Mouse (Mus musculus): ENCODE results near the gene Impad1.
A peak's percentile ranks its signal among the peaks of the same experiment; 100 is the strongest.

Impad1 gene

DNA sequence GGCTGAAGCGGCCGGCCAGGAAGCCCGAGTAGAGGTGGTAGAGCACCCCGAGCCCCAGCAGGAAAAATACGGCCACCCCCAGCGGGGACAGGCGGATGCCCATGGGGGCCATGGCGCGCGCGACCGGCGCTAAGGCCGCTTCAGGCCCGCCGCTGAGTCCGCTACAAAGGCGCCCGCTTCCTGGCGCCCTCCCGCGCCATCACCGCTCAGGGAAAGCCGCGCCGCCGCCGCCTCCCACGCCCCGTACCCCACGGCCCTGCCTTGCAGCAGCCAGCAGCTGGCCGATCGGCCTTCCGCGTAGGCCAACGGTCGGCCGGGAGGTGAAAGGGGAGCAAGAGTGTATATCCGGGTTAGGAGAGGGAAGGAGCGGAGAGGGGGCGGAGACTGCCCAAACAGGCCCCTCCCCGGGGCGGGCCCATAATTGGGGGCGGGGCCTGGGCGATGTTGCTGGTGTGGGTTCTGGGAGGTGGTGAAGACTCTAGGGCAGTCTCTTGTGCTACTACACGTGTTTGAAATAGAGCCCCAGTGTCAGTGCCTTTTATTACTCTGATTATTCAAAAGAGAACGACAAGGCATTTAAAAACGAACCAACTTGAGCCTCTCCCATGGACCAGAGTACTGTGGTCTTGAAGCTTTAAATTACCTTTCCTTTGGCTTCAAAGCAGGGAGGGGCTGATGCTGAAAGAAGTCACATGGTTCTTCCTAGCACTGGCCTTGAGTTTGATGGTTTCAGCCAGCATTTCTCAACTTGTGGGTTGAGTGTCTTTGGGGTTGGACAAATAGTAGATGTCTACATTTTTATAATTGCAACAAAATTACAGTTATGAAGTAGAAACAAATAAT lies at the start of gene Impad1:
Gene Impad1 (minus strand): TSS at position 364 of the 843 bp plus-strand sequence.
- peak; percentile 90 for DNase-seq

DNA sequence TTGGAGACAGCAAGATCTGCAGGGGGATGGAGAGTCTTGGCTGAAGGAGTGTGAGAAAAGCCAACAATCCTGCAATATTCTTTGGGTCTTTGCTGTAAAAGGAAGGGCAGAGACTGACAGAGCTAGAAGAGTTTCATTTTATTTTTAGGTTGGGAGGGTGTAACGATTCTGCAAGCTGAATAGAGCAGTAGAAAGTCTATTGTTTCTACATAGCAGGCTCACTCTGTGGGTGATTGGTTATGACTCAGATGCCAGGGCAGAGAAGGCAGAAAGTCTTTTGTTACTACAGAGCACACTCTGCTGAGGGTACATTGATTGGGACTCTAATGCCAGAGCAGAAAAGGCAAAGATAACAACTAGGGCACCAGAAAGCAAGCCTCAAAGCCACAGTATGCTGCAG lies 47.0 kb upstream of the Impad1 start:
- DNase-seq, result no peak

DNA sequence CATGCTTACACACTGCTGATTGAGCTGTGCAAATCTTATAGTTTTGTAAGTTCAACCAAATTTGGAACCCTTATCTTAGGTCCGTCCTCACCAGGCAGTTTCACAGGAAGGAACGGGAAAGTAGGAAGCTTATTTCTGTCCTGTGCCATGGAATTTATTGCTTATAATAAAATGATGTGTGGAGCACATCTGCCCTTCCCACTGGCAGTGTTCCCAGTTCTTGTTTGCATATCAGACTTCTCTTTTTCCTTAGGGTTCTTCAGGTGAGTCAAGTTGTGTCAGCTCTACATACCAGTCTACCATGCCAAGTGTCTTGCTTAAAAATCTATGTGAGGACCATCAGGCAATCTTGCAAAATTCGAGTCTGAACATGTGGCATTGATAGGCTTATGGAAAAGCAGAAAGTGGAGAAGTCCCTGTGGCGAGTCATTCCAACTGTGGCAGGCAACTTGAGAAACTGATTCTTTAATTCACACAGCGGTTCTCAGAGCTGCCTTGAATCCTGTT lies 40.7 kb upstream of the Impad1 start:
- no peak for DNase-seq

GRCm38 (mm10) chr4:4828131-4828530 lies 35.0 kb upstream of the Impad1 start:
- DNase-seq, result no peak

GRCm38 (mm10) chr4:4822119-4822518 lies 29.0 kb upstream of the Impad1 start:
- no peak for DNase-seq

GRCm38 (mm10) chr4:4792141-4792991 lies 789 bp downstream of the Impad1 start:
- peak; percentile 53 for DNase-seq

DNA sequence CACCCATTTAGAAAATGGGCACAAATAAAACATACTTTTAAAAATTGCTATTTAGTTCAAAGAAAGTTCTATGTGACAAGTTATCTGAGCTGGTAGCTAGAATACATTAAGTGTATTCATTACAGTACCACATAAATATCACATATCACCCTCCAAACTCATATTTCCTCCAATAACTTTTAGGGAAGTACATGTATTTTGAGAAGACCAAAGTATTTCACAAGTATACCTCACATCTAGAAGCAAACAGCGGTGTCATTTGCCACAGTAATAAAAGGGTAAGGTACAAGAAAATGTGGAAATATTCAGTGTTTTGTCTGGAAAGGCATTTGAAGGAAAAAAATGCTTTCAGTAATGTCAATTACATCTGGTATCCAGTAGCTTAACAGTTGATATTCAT lies 2.0 kb downstream of the Impad1 start:
- no peak for DNase-seq

GRCm38 (mm10) chr4:4785169-4785568 lies 8.0 kb downstream of the Impad1 start:
- DNase-seq, result no peak

DNA sequence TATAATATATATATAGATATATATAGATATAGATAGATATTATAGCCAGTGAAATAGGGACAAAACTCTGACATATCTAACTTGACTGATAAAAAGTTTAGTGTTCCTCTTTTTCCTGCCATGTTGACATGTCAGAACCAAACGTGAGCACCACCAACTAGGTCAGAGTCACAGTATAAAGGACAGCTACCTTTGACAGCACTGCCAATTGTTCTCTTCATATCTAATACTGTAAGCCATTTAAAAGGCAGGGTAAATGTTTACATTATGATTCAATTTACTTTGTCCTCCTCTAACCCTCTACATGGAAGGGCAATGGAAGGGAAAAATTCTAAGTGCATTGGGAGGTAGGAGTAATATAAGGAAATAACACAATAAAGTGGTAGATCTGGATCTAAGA lies 8.8 kb downstream of the Impad1 start:
- DNase-seq, result no peak

DNA sequence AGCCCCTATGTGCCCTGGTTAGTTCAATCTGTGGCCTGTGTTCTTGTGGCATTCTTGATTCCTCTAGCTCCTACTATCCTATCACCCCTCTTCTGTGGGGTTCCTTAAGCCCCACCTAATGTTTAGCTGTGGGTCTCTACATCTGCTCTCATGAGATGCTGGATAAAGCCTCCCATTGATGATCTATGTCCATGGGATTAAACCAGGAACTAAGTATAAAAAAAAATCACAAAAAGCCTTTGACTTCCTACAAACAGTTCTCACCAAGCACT lies 9.5 kb downstream of the Impad1 start:
- DNase-seq, result no peak

DNA sequence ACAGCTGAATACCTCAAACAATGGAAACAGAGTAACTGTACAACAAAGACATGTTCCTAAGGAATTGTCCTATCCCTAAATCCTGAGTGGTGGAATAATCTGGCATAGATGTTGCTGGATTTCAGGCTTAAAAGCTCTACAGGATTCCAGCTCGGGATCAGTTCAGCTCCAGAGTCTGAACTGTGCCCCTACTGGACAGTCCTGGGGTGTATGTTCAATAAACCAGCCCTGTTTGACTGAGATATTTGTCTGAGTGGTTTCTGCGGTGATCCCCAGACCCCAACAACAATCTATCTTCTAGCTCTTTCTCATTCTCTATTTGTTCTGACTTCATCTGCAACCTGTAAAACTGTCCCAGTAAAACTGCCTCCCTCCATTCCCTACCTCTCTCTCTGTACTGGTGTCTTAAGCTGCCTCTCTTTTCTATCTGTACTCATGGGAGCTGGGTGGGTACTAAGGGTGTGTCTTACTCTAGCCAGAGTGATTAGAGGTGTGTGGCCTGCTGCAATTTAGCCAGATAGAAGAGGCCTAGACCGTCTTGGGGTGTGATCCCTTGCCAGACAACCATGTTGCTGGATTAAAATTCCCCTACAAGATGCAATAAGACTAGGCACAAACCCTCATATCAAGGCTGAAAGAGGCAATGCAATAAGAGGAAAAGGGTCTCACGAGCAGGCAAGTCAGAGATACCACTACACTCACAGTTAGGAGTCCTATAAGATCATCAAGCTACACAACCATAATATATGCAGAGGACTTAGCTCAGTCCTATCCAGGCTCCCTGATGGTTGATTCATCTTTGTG lies 10.1 kb downstream of the Impad1 start:
- DNase-seq, result no peak

DNA sequence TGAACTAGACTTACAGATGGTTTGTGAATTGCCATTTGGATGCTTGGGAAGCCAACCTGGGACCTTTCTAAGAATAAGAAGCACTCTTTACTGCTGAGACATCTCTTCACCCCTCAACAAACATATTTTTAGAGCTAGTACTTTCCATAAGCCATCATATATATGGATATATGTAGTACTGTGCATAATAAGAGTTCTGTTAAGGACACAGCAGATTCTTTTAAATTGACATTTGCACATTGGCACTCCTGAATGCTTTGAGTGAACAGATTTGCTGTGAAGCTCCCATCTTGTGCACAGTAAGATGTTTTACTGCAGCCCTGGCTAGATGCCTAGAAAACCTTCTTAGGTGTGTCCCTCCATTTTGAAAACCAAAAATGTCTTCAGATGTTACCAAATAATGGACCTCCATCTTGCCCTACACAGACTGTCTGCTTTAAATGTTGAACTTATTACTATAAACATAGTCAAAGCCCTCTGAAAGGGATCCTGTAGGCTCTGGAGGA lies 13.8 kb downstream of the Impad1 start:
- no peak for DNase-seq

DNA sequence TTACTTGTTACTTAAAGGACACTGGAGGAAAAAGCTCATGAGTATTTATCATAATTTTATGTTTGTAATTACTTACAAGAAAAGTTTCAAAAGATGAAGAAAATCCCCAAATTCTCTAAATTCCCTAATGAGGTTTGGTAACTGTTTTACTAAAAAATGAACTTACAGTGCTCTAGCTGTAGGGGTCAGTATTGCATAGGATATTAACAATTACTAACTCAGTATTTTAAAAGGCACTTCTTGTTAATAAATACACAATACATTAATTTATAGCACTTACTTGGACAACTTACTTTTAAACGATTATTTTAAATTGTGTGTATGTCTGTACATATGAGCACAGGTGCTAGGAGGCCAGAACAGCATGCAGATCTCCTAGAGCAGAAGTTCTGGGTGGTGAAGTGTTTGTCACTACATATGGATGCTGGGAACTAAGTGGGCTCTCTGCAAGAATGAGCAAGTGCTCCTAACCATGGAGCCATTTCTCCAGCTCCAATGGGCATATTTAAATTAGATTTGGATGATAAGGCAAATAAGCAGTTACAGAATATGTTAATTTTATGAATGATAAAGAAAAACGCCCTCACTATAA lies 21.5 kb downstream of the Impad1 start:
- DNase-seq, result no peak

GRCm38 (mm10) chr4:4765806-4766205 lies 27.3 kb downstream of the Impad1 start:
- DNase-seq, result no peak

GRCm38 (mm10) chr4:4758376-4758775 lies 34.8 kb downstream of the Impad1 start:
- no peak for DNase-seq

GRCm38 (mm10) chr4:4729427-4729826 lies 63.7 kb downstream of the Impad1 start:
- no peak for DNase-seq

- DNase-seq, result no peak
These were observed 66.8 kb downstream of the Impad1 start for GRCm38 (mm10) chr4:4726241-4726776.

DNA sequence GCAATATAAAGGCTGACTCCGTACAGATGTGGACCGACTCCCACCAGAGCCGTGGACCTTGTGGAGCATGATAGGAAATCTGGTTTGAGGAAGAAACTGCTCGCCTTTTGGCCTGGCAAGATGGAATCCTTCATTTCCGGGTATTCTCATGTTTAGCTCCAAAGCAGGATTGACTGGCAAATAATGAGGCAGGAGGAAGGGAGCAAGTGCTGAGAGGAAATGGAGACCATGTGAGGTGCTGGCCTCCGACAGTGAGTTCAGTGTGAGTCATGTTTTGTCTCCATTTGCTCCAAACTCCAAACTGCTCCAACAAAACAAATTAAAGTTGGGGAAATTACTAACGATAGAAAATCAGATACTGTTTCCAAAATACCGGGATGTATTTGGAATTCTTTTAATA lies 69.3 kb downstream of the Impad1 start:
- no peak for DNase-seq

DNA sequence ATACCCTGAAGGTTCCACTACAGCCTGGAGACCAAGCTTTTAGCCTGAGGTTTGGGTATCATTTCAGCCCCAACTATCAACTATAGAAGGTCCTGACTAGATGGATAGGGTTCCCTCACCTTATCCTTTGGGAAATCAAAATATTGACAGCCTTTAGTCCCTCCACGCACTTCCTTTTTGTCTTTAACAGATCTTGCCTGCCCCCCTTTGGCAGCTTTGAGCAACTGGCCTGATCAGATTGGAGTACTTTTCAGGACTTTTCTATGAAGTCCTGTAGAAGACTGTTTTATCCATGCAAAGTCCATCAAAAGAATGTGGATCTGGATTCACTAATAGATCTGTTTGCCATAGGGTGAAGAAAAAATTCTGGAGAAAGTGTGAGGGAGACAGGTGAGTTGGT lies 71.1 kb downstream of the Impad1 start:
- DNase-seq, result no peak

DNA sequence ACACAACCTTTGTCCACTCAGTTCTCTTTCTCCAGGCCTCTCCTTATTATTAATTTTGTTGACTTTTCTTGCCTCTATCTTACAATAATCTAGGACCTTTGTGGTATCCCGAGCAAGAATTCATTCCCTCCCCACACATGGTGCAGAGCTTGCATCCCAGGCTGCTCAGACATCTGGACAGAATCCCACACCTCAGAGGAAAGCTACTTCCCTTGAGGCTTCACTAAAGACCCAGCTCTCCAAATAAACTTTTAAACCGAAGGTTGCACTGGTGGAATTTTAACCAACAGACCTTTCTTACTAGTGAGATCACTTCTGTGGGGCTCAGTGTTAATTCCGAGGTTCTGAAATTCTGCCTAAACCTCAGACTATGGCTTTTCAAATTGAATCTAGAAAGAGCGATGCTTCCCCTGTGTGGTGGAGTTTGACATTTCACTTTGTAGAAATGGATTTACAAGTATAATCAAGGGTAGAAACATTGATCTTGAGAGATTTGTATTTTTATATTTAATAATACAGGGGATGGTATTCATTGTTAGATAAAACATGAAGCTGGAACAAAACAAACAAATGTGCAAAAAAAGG lies 75.3 kb downstream of the Impad1 start:
- no peak for DNase-seq
